Mouse (Mus musculus): ENCODE data around the gene Tmprss12. TPM values are rescaled to one million over a fixed set of nuclear protein-coding genes. Genes with fewer than 3 reads are reported as not detected.
A peak's percentile ranks its signal among the peaks of the same experiment; 100 is the strongest.
"Not testable (repeated sequence)": the region's sequence is repeated elsewhere in the genome, so short reads cannot be mapped to it uniquely, and the experiment has no call there.

The Tmprss12 gene
- polyA plus RNA-seq, 1 experiment from 2014 or later = not detected

- peaks cover 95% of the 10 kb centered on the region for H3K36me3 ChIP-seq (ENCODE audit: control insufficient read depth, insufficient read depth, low read length)
Observed at GRCm38 (mm10) chr15:100251153-100251780, 29.4 kb upstream of the Tmprss12 start.

GRCm38 (mm10) chr15:100256386-100256785, 24.3 kb upstream of the Tmprss12 start:
- ATAC-seq (ENCODE audit: low FRiP score, low TSS enrichment) = no peak
- H3K36me3 ChIP-seq (ENCODE audit: control insufficient read depth, insufficient read depth, low read length) = peaks cover 76% of the 10 kb centered on the region

More at GRCm38 (mm10) chr15:100251153-100251780, 29.4 kb upstream of the Tmprss12 start:
- Histone ChIP-seq H3K4me3 (replicated peaks; ENCODE audit: low read depth, low read length) (no peak overlapping the region), H3K4me2 (ENCODE audit: low read length) (no peak overlapping the region), H3K27me3 (ENCODE audit: control insufficient read depth, insufficient read depth, low read length) (no peaks in the 10 kb centered on the region), H3K9me3 (ENCODE audit: control insufficient read depth, low read length) (no peaks in the 10 kb centered on the region), H3K27ac (replicated peaks; ENCODE audit: low read depth, low read length) (no peak overlapping the region), H3K4me1 (ENCODE audit: control insufficient read depth, insufficient read depth, low read length) (no peaks in the 10 kb centered on the region), H3K9ac (replicated peaks; ENCODE audit: low read length) (no peak overlapping the region)
- DNase-seq = no peak
- ATAC-seq (ENCODE audit: low FRiP score, low TSS enrichment) = no peak
- 96% methylated on average over 6 of the region's 6 CpGs for WGBS

GRCm38 (mm10) chr15:100257305-100257704, 23.3 kb upstream of the Tmprss12 start:
- no peak overlapping the region for H3K9ac ChIP-seq (replicated peaks; ENCODE audit: low read length)
- H3K36me3 ChIP-seq (ENCODE audit: control insufficient read depth, insufficient read depth, low read length) = peaks cover 72% of the 10 kb centered on the region
- no peaks in the 10 kb centered on the region for H3K4me1 ChIP-seq (ENCODE audit: control insufficient read depth, insufficient read depth, low read length)
- no peaks in the 10 kb centered on the region for H3K9me3 ChIP-seq (ENCODE audit: control insufficient read depth, low read length)
- H3K27ac ChIP-seq (replicated peaks; ENCODE audit: low read depth, low read length) = no peak overlapping the region
- no peak overlapping the region for H3K4me2 ChIP-seq (ENCODE audit: low read length)
- no peaks in the 10 kb centered on the region for H3K27me3 ChIP-seq (ENCODE audit: control insufficient read depth, insufficient read depth, low read length)
- ATAC-seq (ENCODE audit: low FRiP score, low TSS enrichment) (no peak), DNase-seq (no peak)
- H3K4me3 ChIP-seq (replicated peaks; ENCODE audit: low read depth, low read length) = no peak overlapping the region
- 91% methylated on average over 5 of the region's 5 CpGs for WGBS

More at GRCm38 (mm10) chr15:100256386-100256785, 24.3 kb upstream of the Tmprss12 start:
- Histone ChIP-seq H3K4me3 (replicated peaks; ENCODE audit: low read depth, low read length) (no peak overlapping the region), H3K27me3 (ENCODE audit: control insufficient read depth, insufficient read depth, low read length) (no peaks in the 10 kb centered on the region), H3K27ac (replicated peaks; ENCODE audit: low read depth, low read length) (no peak overlapping the region), H3K9me3 (ENCODE audit: control insufficient read depth, low read length) (no peaks in the 10 kb centered on the region), H3K9ac (replicated peaks; ENCODE audit: low read length) (no peak overlapping the region), H3K4me2 (ENCODE audit: low read length) (no peak overlapping the region), H3K4me1 (ENCODE audit: control insufficient read depth, insufficient read depth, low read length) (no peaks in the 10 kb centered on the region)
- WGBS = 90% methylated on average over 6 of the region's 6 CpGs
- no peak for DNase-seq

GRCm38 (mm10) chr15:100258646-100259425, 21.8 kb upstream of the Tmprss12 start:
- Histone ChIP-seq H3K4me2 (ENCODE audit: low read length) (no peak overlapping the region), H3K27ac (replicated peaks; ENCODE audit: low read depth, low read length) (no peak overlapping the region), H3K4me3 (replicated peaks; ENCODE audit: low read depth, low read length) (no peak overlapping the region), H3K9ac (replicated peaks; ENCODE audit: low read length) (no peak overlapping the region), H3K36me3 (ENCODE audit: control insufficient read depth, insufficient read depth, low read length) (peaks cover 60% of the 10 kb centered on the region), H3K4me1 (ENCODE audit: control insufficient read depth, insufficient read depth, low read length) (no peaks in the 10 kb centered on the region), H3K27me3 (ENCODE audit: control insufficient read depth, insufficient read depth, low read length) (no peaks in the 10 kb centered on the region), H3K9me3 (ENCODE audit: control insufficient read depth, low read length) (no peaks in the 10 kb centered on the region)
- WGBS = 97% methylated on average over 7 of the region's 7 CpGs
- ATAC-seq (ENCODE audit: low FRiP score, low TSS enrichment) (no peak), DNase-seq (no peak)

GRCm38 (mm10) chr15:100260351-100260750, 20.3 kb upstream of the Tmprss12 start:
- peaks cover 45% of the 10 kb centered on the region for H3K36me3 ChIP-seq (ENCODE audit: control insufficient read depth, insufficient read depth, low read length)
- not testable (repeated sequence) for H3K9ac ChIP-seq (replicated peaks; ENCODE audit: low read length); H3K4me1 ChIP-seq (ENCODE audit: control insufficient read depth, insufficient read depth, low read length); DNase-seq; H3K9me3 ChIP-seq (ENCODE audit: control insufficient read depth, low read length); H3K4me3 ChIP-seq (replicated peaks; ENCODE audit: low read depth, low read length); H3K4me2 ChIP-seq (ENCODE audit: low read length); ATAC-seq (ENCODE audit: low FRiP score, low TSS enrichment); H3K27me3 ChIP-seq (ENCODE audit: control insufficient read depth, insufficient read depth, low read length); H3K27ac ChIP-seq (replicated peaks; ENCODE audit: low read depth, low read length)
- WGBS = 88% methylated on average over 7 of the region's 7 CpGs

GRCm38 (mm10) chr15:100263246-100263905, 17.3 kb upstream of the Tmprss12 start:
- Histone ChIP-seq H3K4me1 (ENCODE audit: control insufficient read depth, insufficient read depth, low read length) (no peaks in the 10 kb centered on the region), H3K36me3 (ENCODE audit: control insufficient read depth, insufficient read depth, low read length) (peaks cover 19% of the 10 kb centered on the region), H3K9me3 (ENCODE audit: control insufficient read depth, low read length) (no peaks in the 10 kb centered on the region), H3K27ac (replicated peaks; ENCODE audit: low read depth, low read length) (no peak overlapping the region), H3K27me3 (ENCODE audit: control insufficient read depth, insufficient read depth, low read length) (no peaks in the 10 kb centered on the region), H3K4me2 (ENCODE audit: low read length) (no peak overlapping the region), H3K9ac (replicated peaks; ENCODE audit: low read length) (no peak overlapping the region), H3K4me3 (replicated peaks; ENCODE audit: low read depth, low read length) (no peak overlapping the region)
- WGBS = 18% methylated on average over 4 of the region's 4 CpGs
- no peak for ATAC-seq (ENCODE audit: low FRiP score, low TSS enrichment)
- DNase-seq = peak; percentile 77

- ATAC-seq (ENCODE audit: low FRiP score, low TSS enrichment) (no peak), DNase-seq (no peak)
- H3K9ac ChIP-seq (replicated peaks; ENCODE audit: low read length) = no peak overlapping the region
- no peaks in the 10 kb centered on the region for H3K4me1 ChIP-seq (ENCODE audit: control insufficient read depth, insufficient read depth, low read length)
- WGBS = 86% methylated on average over 4 of the region's 5 CpGs
- H3K4me3 ChIP-seq (replicated peaks; ENCODE audit: low read depth, low read length) = no peak overlapping the region
- H3K9me3 ChIP-seq (ENCODE audit: control insufficient read depth, low read length) = no peaks in the 10 kb centered on the region
- no peaks in the 10 kb centered on the region for H3K27me3 ChIP-seq (ENCODE audit: control insufficient read depth, insufficient read depth, low read length)
- H3K27ac ChIP-seq (replicated peaks; ENCODE audit: low read depth, low read length) = no peak overlapping the region
- H3K4me2 ChIP-seq (ENCODE audit: low read length) = no peak overlapping the region
- H3K36me3 ChIP-seq (ENCODE audit: control insufficient read depth, insufficient read depth, low read length) = 0 out of 2 replicates have a peak, but pooled peaks cover 10% of the 10 kb centered on the region
Observed at GRCm38 (mm10) chr15:100265586-100266325, 14.9 kb upstream of the Tmprss12 start.

GRCm38 (mm10) chr15:100268916-100269315, 11.7 kb upstream of the Tmprss12 start:
- no peaks in the 10 kb centered on the region for H3K4me1 ChIP-seq (ENCODE audit: control insufficient read depth, insufficient read depth, low read length)
- DNase-seq (no peak), ATAC-seq (ENCODE audit: low FRiP score, low TSS enrichment) (no peak)
- H3K36me3 ChIP-seq (ENCODE audit: control insufficient read depth, insufficient read depth, low read length) = no peaks in the 10 kb centered on the region
- no peak overlapping the region for H3K4me3 ChIP-seq (replicated peaks; ENCODE audit: low read depth, low read length)
- no peaks in the 10 kb centered on the region for H3K27me3 ChIP-seq (ENCODE audit: control insufficient read depth, insufficient read depth, low read length)
- no peaks in the 10 kb centered on the region for H3K9me3 ChIP-seq (ENCODE audit: control insufficient read depth, low read length)
- H3K27ac ChIP-seq (replicated peaks; ENCODE audit: low read depth, low read length) = no peak overlapping the region
- no peak overlapping the region for H3K9ac ChIP-seq (replicated peaks; ENCODE audit: low read length)
- H3K4me2 ChIP-seq (ENCODE audit: low read length) = no peak overlapping the region
- WGBS = 79% methylated on average over 2 of the region's 2 CpGs
